Mouse (Mus musculus) ovary, postnatal 14 days (tissue): Measurements from ENCODE around the gene Ppef1.

Source experiments
- DNase-seq: peaks from one replicate; pipeline ENCODE4 v3.0.0; 2022; ENCODE audit warnings: low spot score

The Ppef1 gene

DNA sequence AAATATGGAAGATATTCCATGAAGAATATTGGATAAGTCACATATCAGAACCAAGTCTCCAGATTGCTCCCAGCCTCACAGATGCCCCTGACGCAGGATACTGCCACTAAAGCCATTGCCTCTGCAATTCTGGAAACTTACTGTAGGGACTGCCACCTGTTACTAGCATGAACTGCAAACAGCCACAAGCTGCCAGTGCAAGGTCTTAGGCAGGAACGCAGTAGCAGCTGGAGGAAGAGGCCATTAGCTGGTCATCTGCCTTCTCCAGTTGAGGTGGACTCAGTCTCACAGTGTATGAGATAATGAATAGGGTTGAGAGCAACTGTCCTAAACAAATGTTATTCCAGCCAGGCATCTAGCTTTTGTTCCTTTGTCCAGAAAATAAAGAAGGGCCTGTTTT lies 137.5 kb downstream of the Ppef1 start:
- DNase-seq, result no peak

DNA sequence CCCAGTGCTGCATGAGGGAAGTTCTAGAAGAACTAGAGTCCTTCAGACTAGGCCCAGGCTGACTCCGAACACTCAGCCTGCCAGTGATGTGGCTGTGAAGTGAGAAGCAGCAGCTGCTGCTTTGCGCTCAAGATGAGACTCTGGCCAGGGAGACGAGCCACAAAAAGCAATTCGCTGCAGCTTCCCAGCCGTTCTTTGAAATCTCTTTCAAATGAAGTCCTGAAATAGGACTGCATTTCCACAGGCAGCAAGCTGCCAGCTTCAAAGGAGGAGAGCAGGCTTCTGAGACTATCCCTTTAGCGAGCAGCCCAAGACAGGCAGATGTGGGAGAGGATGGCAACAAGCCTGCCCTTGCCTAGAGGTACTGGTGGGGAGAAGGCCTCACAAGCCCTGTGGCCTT lies 142.6 kb downstream of the Ppef1 start:
- DNase-seq, result no peak

DNA sequence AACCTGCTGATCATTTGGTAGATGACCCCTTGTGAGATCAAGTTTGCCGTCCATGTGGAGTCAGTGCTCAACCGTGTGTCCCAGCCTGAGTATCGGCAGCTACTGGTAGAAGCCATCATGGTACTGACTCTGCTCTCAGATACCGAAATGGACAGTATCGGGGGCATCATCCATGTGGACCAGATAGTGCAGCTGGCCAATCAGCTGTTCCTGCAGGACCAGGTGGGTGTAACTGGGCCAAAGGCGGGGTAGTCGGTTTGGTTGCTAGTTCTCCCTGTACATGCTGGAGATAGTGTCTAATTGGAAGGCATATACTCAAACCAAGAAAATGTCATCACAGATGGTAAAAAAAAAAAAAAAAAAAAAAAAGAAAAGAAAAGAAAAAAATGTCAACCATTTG lies 145.4 kb downstream of the Ppef1 start:
- no peak for DNase-seq

DNA sequence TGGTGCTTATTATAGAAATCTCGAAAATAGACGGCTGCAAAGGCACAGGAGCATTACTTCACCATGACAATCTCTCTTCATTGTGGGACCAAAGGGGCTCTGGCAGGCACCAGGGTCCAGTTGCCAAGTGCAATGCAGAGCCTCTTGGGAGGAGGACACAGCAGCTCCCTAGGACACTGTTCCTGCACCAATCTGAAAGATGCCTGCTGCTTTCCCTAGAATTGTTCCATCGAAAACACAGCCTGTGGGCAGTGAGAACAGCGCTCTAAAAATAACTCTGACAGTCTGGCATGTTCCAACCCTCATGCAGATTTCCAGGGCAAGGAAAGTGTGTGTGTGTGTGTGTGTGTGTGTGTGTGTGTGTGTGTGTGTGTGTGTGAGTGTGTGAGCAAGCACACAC lies 147.0 kb downstream of the Ppef1 start:
- DNase-seq, result no peak

DNA sequence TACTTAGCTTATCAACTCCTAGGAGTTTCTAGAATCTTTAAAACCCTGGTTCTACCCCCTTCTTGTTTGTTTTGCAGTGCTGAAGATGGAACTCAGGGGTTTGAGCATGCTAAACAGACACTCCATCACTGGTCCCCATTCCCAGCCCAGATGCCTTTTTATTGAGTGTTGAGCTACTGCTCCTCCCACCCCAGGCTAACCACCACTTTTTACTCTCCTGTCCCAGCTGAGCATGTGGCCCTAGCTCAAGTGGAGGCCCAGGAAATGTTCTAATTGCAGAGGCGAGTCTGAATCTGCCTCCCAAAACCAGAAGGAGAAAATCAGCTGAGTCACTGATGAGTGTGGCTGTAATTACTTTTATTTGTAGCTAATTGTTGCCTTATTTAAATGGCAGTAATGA lies 150.5 kb downstream of the Ppef1 start:
- DNase-seq, result no peak

DNA sequence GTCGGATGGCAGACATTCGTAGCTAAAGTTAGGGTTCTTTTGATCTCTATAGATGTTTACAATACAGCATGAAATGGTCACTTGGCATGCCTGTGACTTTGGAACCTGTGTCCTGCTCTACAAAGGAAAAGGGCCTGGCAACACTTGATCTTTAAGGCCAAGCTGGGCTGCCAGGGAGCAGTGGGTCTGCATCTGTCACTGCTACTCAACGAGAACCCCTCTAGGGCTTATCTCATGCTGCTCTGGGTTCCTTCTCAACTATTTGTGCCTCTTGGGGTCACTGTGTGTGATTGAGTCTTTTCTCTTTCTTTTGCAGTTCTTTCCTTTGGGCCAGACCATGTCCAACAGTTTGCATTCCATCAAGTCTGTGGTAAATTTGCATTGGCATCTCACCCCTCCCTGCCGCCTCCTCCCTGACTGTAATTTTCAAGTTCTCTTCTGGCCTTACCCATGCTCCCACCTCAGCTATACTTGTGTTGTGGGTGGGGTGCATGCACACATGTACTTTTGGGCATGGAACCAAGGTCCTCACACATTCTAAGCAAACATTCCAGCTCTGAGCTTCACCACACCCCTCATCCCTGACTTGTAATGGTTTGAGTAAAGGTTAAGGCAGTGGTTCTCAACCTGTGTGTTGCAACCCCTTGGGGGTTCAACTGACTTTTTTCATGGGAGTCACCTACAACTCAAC lies 151.3 kb downstream of the Ppef1 start:
- no peak for DNase-seq

DNA sequence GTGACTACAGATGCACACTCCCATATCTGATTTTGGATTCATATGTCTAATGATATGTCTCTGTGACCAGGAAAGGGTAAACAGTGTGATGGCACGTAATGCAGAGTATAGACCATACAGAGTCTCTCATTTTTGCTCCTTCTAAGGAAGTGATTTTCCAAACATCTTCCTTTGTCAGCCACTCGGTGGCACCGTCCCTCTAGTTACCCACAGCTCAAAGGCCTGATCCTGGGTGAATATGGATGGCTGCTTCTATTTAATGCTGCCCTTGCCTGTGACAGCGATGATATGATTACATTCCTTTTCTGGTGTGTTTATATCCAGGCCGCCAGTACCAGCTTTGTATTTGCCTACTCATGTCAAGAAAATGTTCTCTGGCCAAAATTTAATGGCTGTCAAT lies 152.0 kb downstream of the Ppef1 start:
- DNase-seq, result no peak
